Mouse (Mus musculus) cortical plate, adult 2 months (tissue): ENCODE measurements around the gene Papss2.

Experiments
- CTCF ChIP-seq: fragments of 200-500 bp; IDR thresholded peaks from 2 replicates; pipeline ENCODE4 v1.5.1; 2011; ENCODE audit warnings: mild to moderate bottlenecking, control low read depth, low read length; ENCODE audit not compliant: insufficient read depth; ENCODE audit errors: extremely low read depth
- POLR2A ChIP-seq: fragments of 200-500 bp; IDR thresholded peaks from 2 replicates; pipeline ENCODE4 v1.6.1; 2011; ENCODE audit warnings: mild to moderate bottlenecking, low read length, control low read depth; ENCODE audit not compliant: insufficient read depth; ENCODE audit errors: extremely low read depth

GRCm38 (mm10) chr19:32567025-32567424 lies 28.6 kb upstream of the Papss2 start:
- no peak for TF ChIP-seq CTCF
- TF ChIP-seq POLR2A: no peak
